ENCODE assay signal across 8 mouse cellular contexts in genomic region chr8:13529891-13530316, GRCm38 (mm10). TPM values are rescaled to one million over a fixed set of nuclear protein-coding genes. Genes with fewer than 3 reads are reported as not detected.
A peak's percentile ranks its signal among the peaks of the same experiment; 100 is the strongest.
DNase-seq lines count a peak whose midpoint lies in the region; ATAC-seq lines count a peak whose summit lies in the region.

No protein-coding gene starts in this region.

- H3K27ac ChIP-seq in forebrain, embryonic 15.5 days (replicated peaks): peak overlapping the region; percentile 54
- H3K27ac ChIP-seq in forebrain, embryonic 12.5 days: no peak overlapping the region
- H3K27ac ChIP-seq in heart, embryonic 12.5 days (ENCODE audit: poor library complexity, severe bottlenecking): peak overlapping the region; percentile 65

- H3K4me3 ChIP-seq in forebrain, embryonic 15.5 days: no peak overlapping the region
- H3K4me3 ChIP-seq in forebrain, embryonic 12.5 days (replicated peaks): no peak overlapping the region
- H3K4me3 ChIP-seq in heart, embryonic 12.5 days: no peak overlapping the region

- peaks cover 24% of the 10 kb centered on the region for H3K4me1 ChIP-seq in forebrain, embryonic 15.5 days
- H3K4me1 ChIP-seq in forebrain, embryonic 12.5 days: peaks cover 16% of the 10 kb centered on the region
- peaks cover 37% of the 10 kb centered on the region for H3K4me1 ChIP-seq in heart, embryonic 12.5 days (replicated peaks)

- peak; percentile 93 to 94 for DNase-seq in cerebellum, postnatal 25 days
- peak; percentile 93 to 94 for DNase-seq in kidney, postnatal 36 days
- DNase-seq in lung, postnatal 25 days (ENCODE audit: low spot score): peak; percentile 89
- peak; percentile 86 for DNase-seq in testis, postnatal 10 days (ENCODE audit: low spot score)
- no peak for DNase-seq in c-Kit-positive CD71-positive TER-119-positive erythroid progenitor cells, embryonic 14.5 days (ENCODE audit: low spot score)

- ATAC-seq in forebrain, embryonic 15.5 days (replicated peaks): peak; percentile 70
- ATAC-seq in forebrain, embryonic 12.5 days (ENCODE audit: low FRiP score): no peak
- 0 out of 2 replicates have a peak, but pooled peaks have one; percentile 19 for ATAC-seq in heart, embryonic 12.5 days (ENCODE audit: insufficient number of reproducible peaks, low FRiP score)

- H3K4me2 ChIP-seq in forebrain, embryonic 15.5 days (replicated peaks): no peak overlapping the region
- H3K4me2 ChIP-seq in forebrain, embryonic 12.5 days: no peak overlapping the region
- H3K4me2 ChIP-seq in heart, embryonic 12.5 days: no peak overlapping the region

- no peaks in the 10 kb centered on the region for H3K9me3 ChIP-seq in forebrain, embryonic 15.5 days
- H3K9me3 ChIP-seq in forebrain, embryonic 12.5 days: no peaks in the 10 kb centered on the region
- H3K9me3 ChIP-seq in heart, embryonic 12.5 days (replicated peaks): peaks cover 15% of the 10 kb centered on the region

- H3K27me3 ChIP-seq in forebrain, embryonic 15.5 days: no peaks in the 10 kb centered on the region
- peaks cover 3% of the 10 kb centered on the region; the same call in 1 of the 2 replicates for H3K27me3 ChIP-seq in forebrain, embryonic 12.5 days
- H3K27me3 ChIP-seq in heart, embryonic 12.5 days (replicated peaks): no peaks in the 10 kb centered on the region

- H3K9ac ChIP-seq in forebrain, embryonic 15.5 days (replicated peaks): no peak overlapping the region
- H3K9ac ChIP-seq in forebrain, embryonic 12.5 days: no peak overlapping the region
- no peak overlapping the region for H3K9ac ChIP-seq in heart, embryonic 12.5 days

- no peaks in the 10 kb centered on the region for H3K36me3 ChIP-seq in forebrain, embryonic 15.5 days
- no peaks in the 10 kb centered on the region for H3K36me3 ChIP-seq in forebrain, embryonic 12.5 days (replicated peaks)
- H3K36me3 ChIP-seq in heart, embryonic 12.5 days: no peaks in the 10 kb centered on the region

- whole genome bisulfite sequencing in forebrain, embryonic 15.5 days: 35% methylated on average over 7 of the region's 7 CpGs
- 70% methylated on average over 7 of the region's 7 CpGs for WGBS in forebrain, embryonic 12.5 days
- WGBS in heart, embryonic 12.5 days: 31% methylated on average over 7 of the region's 7 CpGs

RNA-seq across cellular contexts. Expression of gene 1700029H14Rik, which starts 32.4 kb away (rescaled TPM):
- not detected in 2 replicates for polyA plus RNA-seq in forebrain, embryonic 15.5 days (2015; fragmentation: Nextera tagmentation; extraction: Ambion mirVana)
- not detected in 2 replicates for polyA plus RNA-seq in forebrain, embryonic 12.5 days (2016; fragmentation: Nextera tagmentation; extraction: Ambion mirVana)
- polyA plus RNA-seq in heart, embryonic 12.5 days (2016; fragmentation: Nextera tagmentation; extraction: Ambion mirVana): not detected in 2 replicates

RNA-seq across cellular contexts. Expression of gene Gas6, which starts 35.6 kb away (rescaled TPM):
- 21.1 and 23.3 TPM in 2 replicates for polyA plus RNA-seq in forebrain, embryonic 15.5 days (2015; fragmentation: Nextera tagmentation; extraction: Ambion mirVana)
- polyA plus RNA-seq in forebrain, embryonic 12.5 days (2016; fragmentation: Nextera tagmentation; extraction: Ambion mirVana): 10.0 and 13.9 TPM in 2 replicates
- polyA plus RNA-seq in heart, embryonic 12.5 days (2016; fragmentation: Nextera tagmentation; extraction: Ambion mirVana): 57.1 and 60.7 TPM in 2 replicates
